Mouse (Mus musculus): ENCODE data around the gene Zdhhc14. TPM values are rescaled to one million over a fixed set of nuclear protein-coding genes. Genes with fewer than 3 reads are reported as not detected.

The Zdhhc14 gene
- polyA plus RNA-seq, 2 experiments, result 2.6 to 5.8 TPM

DNA sequence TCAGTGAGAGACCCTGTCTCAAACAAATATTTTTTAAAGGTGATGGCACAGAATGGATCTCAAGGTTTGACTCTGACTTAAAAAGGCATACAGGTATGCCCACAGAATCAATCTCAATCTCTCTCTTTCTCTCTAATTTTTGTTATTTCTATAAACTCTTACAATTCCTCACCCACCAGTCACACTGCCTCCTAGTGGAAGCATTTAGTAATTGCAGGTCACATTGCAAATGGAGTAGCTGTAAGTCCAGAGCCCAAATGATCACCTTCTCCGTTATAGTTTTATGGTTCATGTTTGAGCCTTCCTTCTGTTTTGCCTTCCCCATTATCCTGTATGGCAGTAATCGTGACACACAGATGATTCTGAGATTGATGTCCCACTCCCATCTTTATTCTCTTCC is 230.4 kb downstream of the Zdhhc14 start:
- H3K4me2 ChIP-seq (ENCODE audit: low read depth), result no peak overlapping the region
- ATAC-seq (ENCODE audit: insufficient read depth) (no peak), DNase-seq (ENCODE audit: low read depth in 3 of 3, low spot score in 3 of 3) (no peak)
- no peak overlapping the region for H3K9ac ChIP-seq (replicated peaks)
- H3K27ac ChIP-seq, result no peak overlapping the region
- 80% methylated on average over 2 of the region's 2 CpGs for WGBS (ENCODE audit: insufficient replicate concordance)
- H3K9me3 ChIP-seq (ENCODE audit: control insufficient read depth, low read length), result no peaks in the 10 kb centered on the region
- TF ChIP-seq EP300 (IDR thresholded peaks at IDR 0.05; ENCODE audit: low read depth) (no peak), CTCF (IDR thresholded peaks at IDR 0.05; ENCODE audit: low read depth) (peak; percentile 64; the same call in 1 of the 2 replicates)
- no peak overlapping the region for H3K4me3 ChIP-seq (ENCODE audit: insufficient read depth in 1 of 2, low read depth in 2 of 2, low read length in 2 of 2)
- H3K36me3 ChIP-seq (replicated peaks; ENCODE audit: control insufficient read depth, insufficient read depth, low read depth), result no peaks in the 10 kb centered on the region
- H3K27me3 ChIP-seq (ENCODE audit: control insufficient read depth, insufficient read depth, low read length), result no peaks in the 10 kb centered on the region
- no peaks in the 10 kb centered on the region; a peak in 1 of 4 replicates for H3K4me1 ChIP-seq (replicated peaks; ENCODE audit: control insufficient read depth in 2 of 2, insufficient read depth in 2 of 2, low read length in 1 of 2)

DNA sequence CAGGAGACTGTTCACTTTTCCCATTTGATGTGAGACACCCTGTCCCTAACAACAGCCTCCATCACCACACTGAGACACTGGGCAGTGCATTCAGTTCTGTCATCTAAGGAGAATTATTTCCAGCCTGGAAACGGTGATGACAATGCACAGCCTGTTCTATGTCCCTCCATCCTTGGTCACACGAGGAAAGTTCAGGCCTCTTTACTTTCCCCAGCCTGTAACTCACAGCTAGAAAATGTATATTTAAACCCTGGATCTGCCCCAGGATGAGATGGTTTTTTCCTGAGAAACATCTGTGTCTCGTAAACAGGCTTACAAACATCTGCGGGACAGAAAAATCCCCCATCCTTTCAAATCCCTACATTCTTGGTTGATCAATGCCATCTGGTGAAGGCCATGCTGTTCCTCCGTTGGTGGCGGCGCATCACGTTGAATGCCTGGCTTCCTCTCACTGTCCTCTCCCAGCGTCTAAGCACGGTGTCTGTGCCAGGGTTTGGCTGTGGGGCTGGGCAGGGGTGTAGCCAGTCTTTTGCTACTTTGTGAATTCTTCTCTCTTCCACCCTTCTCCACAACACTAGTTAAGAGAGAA is 231.3 kb downstream of the Zdhhc14 start:
- Histone ChIP-seq H3K4me3 (ENCODE audit: insufficient read depth in 1 of 2, low read depth in 2 of 2, low read length in 2 of 2) (no peak overlapping the region), H3K36me3 (replicated peaks; ENCODE audit: control insufficient read depth, insufficient read depth, low read depth) (no peaks in the 10 kb centered on the region), H3K4me2 (ENCODE audit: low read depth) (no peak overlapping the region), H3K9ac (replicated peaks) (no peak overlapping the region), H3K27ac (no peak overlapping the region), H3K4me1 (replicated peaks; ENCODE audit: control insufficient read depth in 2 of 2, insufficient read depth in 2 of 2, low read length in 1 of 2) (no peaks in the 10 kb centered on the region), H3K9me3 (ENCODE audit: control insufficient read depth, low read length) (no peaks in the 10 kb centered on the region), H3K27me3 (ENCODE audit: control insufficient read depth, insufficient read depth, low read length) (no peaks in the 10 kb centered on the region)
- ATAC-seq (ENCODE audit: insufficient read depth) (no peak), DNase-seq (ENCODE audit: low read depth in 3 of 3, low spot score in 3 of 3) (no peak)
- 72% methylated on average over 10 of the region's 10 CpGs for WGBS (ENCODE audit: insufficient replicate concordance)
- no peak for TF ChIP-seq EP300 (IDR thresholded peaks at IDR 0.05; ENCODE audit: low read depth)
- TF ChIP-seq CTCF (IDR thresholded peaks at IDR 0.05; ENCODE audit: low read depth), result no peak

DNA sequence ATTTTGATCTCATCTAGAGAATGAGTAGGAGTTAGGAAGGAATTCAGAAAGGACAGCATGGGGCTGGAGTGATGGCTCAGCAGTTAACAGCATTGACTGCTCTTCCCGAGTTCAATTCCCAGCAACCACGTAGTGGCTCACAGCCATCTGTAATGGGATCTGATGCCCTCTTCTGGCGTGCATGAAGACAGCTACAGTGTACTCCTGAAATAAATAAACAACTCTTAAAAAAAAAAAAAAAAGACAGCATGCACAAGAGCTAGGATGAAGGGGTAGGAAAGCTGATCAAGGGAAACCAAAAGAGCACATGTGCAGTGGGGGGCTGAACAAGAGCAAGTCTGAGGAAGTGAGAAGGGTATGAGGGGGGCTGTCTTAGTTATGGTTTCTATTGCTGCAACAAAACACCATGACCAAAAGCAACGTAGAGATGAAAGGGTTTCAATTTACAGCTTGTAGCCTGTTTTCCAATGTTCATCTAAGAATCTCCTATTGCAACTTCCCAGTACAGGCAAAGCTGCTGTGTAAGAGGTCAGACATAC is 237.3 kb downstream of the Zdhhc14 start:
- Histone ChIP-seq H3K36me3 (replicated peaks; ENCODE audit: control insufficient read depth, insufficient read depth, low read depth) (peaks cover 8% of the 10 kb centered on the region; the same call in 1 of the 2 replicates), H3K27me3 (ENCODE audit: control insufficient read depth, insufficient read depth, low read length) (no peaks in the 10 kb centered on the region), H3K4me3 (ENCODE audit: insufficient read depth in 1 of 2, low read depth in 2 of 2, low read length in 2 of 2) (no peak overlapping the region), H3K4me1 (replicated peaks; ENCODE audit: control insufficient read depth in 2 of 2, insufficient read depth in 2 of 2, low read length in 1 of 2) (no peaks in the 10 kb centered on the region), H3K4me2 (ENCODE audit: low read depth) (no peak overlapping the region), H3K9ac (replicated peaks) (no peak overlapping the region), H3K9me3 (ENCODE audit: control insufficient read depth, low read length) (no peaks in the 10 kb centered on the region), H3K27ac (no peak overlapping the region)
- WGBS (ENCODE audit: insufficient replicate concordance), result 57% methylated on average over 4 of the region's 4 CpGs
- TF ChIP-seq CTCF (IDR thresholded peaks at IDR 0.05; ENCODE audit: low read depth), result peak; percentile 28; the same call in 1 of the 2 replicates
- TF ChIP-seq EP300 (IDR thresholded peaks at IDR 0.05; ENCODE audit: low read depth), result no peak
- ATAC-seq (ENCODE audit: insufficient read depth), result no peak
- DNase-seq (ENCODE audit: low read depth in 3 of 3, low spot score in 3 of 3), result no peak

DNA sequence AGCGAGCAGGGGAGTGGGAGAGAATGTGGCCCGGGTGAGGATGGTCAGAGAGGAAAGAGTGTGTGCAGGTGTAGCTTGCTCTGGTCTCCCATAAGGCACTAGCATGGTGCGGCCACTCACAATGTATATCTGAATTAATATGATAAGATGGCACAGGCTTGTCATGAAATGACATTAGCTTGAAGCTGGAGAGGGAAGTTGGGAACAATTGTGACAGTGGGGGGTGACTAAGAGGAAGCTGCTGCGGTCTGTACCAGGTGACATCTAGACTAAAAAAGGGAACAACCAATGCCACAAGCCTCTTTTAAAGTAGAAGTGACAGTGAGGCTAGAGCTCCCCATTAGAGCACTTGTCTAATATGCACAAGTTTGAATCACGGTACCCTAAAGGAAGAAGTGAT is 238.2 kb downstream of the Zdhhc14 start:
- Histone ChIP-seq H3K4me2 (ENCODE audit: low read depth) (no peak overlapping the region), H3K27me3 (ENCODE audit: control insufficient read depth, insufficient read depth, low read length) (no peaks in the 10 kb centered on the region), H3K27ac (no peak overlapping the region), H3K4me3 (ENCODE audit: insufficient read depth in 1 of 2, low read depth in 2 of 2, low read length in 2 of 2) (no peak overlapping the region), H3K9ac (replicated peaks) (no peak overlapping the region), H3K9me3 (ENCODE audit: control insufficient read depth, low read length) (no peaks in the 10 kb centered on the region), H3K4me1 (replicated peaks; ENCODE audit: control insufficient read depth in 2 of 2, insufficient read depth in 2 of 2, low read length in 1 of 2) (no peaks in the 10 kb centered on the region), H3K36me3 (replicated peaks; ENCODE audit: control insufficient read depth, insufficient read depth, low read depth) (peaks cover 8% of the 10 kb centered on the region; the same call in 1 of the 2 replicates)
- TF ChIP-seq EP300 (IDR thresholded peaks at IDR 0.05; ENCODE audit: low read depth), result no peak
- no peak for TF ChIP-seq CTCF (IDR thresholded peaks at IDR 0.05; ENCODE audit: low read depth)
- 10% methylated on average over 5 of the region's 5 CpGs for WGBS (ENCODE audit: insufficient replicate concordance)
- ATAC-seq (ENCODE audit: insufficient read depth) (no peak), DNase-seq (ENCODE audit: low read depth in 3 of 3, low spot score in 3 of 3) (peak in 2 of 3 experiments; percentile 18 to 31)

DNA sequence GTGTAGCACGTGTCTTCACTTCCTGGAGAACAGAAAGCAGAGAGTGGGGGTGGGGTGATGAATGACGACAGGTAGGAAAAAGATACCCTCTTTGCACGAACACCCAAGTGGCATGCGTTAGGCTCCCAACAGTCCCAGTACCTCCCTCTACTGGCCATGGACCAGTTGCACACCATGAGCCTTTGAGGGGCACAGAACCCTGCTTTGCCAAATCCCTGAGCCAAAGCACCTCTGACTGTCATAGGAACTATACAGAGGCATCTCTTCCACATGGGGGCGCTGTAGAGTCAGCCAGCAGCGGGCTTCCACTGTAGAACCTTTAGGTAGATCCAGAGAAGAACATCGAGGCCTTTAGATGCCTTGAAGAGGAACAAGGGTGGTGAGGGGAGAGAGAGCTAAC is 241.0 kb downstream of the Zdhhc14 start:
- Histone ChIP-seq H3K4me1 (replicated peaks; ENCODE audit: control insufficient read depth in 2 of 2, insufficient read depth in 2 of 2, low read length in 1 of 2) (no peaks in the 10 kb centered on the region), H3K27ac (no peak overlapping the region), H3K9ac (replicated peaks) (no peak overlapping the region), H3K27me3 (ENCODE audit: control insufficient read depth, insufficient read depth, low read length) (no peaks in the 10 kb centered on the region), H3K4me3 (ENCODE audit: insufficient read depth in 1 of 2, low read depth in 2 of 2, low read length in 2 of 2) (no peak overlapping the region), H3K9me3 (ENCODE audit: control insufficient read depth, low read length) (no peaks in the 10 kb centered on the region), H3K4me2 (ENCODE audit: low read depth) (no peak overlapping the region), H3K36me3 (replicated peaks; ENCODE audit: control insufficient read depth, insufficient read depth, low read depth) (peaks cover 8% of the 10 kb centered on the region)
- ATAC-seq (ENCODE audit: insufficient read depth), result no peak
- DNase-seq (ENCODE audit: low read depth in 3 of 3, low spot score in 3 of 3), result peak; percentile 17 to 31 (median 27)
- TF ChIP-seq CTCF (IDR thresholded peaks at IDR 0.05; ENCODE audit: low read depth) (peak; percentile 80), EP300 (IDR thresholded peaks at IDR 0.05; ENCODE audit: low read depth) (no peak)
- 22% methylated on average over 7 of the region's 7 CpGs for WGBS (ENCODE audit: insufficient replicate concordance)
